Mouse (Mus musculus): ENCODE data around the gene Sgms1. TPM values are rescaled to one million over a fixed set of nuclear protein-coding genes. Genes with fewer than 3 reads are reported as not detected.

Sgms1 gene
- polyA plus RNA-seq, 2 experiments from 2014 or later = 42.2 to 48.0 TPM

DNA sequence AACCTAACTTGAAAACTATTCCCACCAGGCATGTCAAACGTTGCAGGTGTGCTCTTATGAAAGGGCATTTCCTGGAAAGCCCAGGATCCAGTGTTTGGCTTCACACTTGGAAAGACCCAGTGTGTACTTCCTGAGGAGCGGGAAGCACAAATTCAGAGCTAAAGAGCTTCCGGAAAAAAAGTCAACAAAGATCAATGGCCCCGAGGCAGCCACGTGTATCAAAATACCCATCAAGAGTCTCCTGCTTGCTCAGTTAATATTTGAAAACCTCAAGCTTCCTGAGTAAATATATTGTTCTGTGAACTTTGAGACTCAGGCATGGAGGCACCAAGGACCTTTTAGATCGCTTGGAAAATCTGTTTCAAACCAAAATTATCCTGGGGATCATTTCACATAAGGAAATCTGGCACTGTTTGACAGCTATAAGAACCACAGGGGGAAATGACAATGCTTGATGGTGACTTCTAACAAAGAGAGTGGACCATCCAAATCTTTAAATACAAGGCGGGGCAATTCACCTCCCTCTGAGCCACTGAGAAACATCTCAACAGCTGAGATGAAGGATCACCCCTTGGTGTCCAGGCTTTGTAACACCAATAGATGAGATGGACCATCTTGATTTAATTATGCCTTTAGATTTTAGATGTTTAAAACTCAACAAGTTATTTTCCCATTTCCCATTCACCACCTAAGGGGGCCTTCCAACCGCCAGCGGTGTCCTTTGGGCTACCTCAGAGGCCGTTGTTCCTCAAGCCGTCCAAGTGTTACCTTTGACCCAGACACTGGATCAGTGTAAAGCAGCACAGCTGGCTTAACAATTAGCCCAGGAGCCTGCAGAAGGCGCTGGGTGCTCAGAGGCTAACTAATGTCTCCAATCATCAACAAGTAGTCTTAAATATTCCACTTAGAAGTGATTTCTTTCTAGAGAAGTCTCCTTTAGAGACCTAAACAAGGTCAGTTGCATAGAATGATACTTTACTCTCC, 187.1 kb downstream of the Sgms1 start:
- peak; percentile 34 for ATAC-seq

DNA sequence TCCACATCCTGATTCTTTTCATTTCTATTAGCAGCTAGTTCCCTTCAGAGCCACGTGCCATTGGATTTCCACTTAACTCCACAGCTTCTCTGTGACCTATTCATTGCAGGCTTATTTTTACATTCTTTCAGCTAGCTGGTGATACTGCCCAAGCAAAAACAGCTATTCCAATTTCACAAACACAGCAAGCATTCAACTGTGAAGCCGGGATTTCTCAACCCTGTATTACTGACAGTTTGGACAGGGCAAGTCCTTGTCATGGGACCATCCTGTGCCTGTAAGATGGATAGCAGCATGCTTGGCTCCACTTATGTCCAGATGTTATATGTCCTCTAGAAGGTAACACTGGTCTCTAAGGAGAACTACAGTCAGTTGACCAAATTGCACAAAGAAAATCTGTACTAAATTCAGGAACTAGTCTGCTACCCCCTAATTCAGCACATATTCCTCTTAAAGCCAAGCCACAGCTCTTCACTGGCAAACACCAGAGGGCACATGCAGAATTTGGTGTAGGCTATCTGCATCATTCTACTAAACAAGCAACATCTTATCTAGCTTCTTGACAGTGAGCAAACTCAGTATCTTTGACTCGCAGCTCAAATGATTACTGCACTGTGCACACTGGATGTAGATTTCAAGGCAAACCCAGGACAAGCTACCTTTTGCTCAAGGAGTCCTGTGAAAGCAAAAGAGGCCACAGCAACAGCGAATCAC, 189.5 kb downstream of the Sgms1 start:
- no peak for ATAC-seq

DNA sequence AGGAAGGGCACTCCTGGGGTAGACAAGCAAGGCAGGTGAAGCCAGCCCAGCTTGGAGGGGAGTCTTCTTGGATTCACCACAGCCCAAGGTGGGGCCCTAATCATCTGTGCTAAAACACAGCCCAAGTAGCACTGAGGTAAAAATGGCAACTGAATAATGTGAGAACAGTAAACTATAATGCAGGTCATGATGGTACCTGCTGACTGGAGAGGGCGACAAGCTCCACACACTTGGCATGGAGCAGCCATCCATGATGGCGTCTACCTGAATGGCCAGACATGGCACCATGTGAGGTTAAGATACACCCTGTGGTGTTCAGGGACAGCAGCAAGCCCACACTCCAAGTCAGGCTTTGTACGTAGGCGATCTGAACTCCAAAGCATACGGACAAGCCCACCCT, 190.4 kb downstream of the Sgms1 start:
- ATAC-seq = no peak

DNA sequence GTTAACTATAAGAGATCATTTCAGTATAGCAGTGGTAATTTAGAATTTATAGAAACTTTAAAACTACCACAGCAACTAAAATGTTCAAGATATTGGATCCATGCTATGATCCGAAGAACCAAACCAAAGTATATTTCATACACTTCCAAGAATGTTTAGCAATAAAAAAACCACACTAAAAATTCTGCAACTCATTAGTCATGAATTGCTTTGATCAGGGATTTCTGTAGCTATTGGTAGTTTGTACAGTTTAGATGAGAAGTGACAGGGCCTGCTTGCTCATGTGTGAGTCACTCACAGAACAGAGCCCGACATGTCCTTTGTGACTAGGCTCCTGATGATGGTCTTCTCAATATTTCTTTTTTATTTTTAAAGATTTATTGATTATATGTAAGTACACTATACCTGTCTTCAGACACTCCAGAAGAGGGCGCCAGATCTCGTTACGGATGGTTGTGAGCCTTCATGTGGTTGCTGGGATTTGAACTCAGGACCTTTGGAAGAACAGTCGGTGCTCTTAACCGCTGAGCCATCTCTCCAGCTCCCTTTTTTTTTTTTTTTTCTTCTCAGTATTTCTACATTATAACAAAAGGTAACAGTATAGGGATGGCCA, 190.9 kb downstream of the Sgms1 start:
- ATAC-seq = no peak

DNA sequence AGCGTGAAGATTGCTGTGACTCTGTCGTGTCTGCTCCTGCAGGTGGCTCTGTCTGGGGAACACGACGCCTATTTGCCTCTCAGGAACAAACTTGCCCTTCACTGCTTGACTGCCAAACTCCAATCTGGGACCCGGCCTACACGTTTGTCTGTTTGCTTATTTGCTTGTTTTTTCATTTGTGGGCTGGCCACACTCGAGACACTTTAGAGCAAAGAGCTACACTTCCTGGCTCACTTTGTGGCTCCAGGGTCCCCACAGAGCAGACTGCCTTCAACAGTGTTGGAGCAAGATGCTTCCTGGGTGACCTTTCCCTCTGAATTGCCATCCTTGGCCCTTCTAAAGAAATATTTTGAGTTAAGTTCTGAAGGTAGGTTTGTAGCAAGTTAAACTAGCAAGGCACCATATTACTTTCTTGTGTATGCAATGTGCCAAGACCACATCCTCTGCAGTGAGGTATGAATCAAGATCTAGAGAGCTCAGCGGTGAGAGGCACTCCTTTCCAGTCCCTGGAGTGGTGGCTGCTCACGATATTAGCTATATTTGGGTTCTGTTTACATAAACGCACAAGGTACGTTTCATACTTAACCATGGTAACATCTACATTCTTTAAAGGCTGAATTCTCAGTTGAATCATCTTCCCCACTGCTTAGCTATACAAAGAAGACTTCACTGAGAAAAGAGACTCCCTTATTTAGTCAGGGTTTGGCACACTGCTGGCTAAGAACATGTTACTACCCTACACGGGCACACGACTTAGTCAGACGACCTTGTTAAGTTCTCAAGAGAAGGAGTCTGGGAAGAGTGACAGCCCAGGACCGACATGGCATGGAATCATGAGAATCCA, 192.3 kb downstream of the Sgms1 start:
- peak; percentile 88 for ATAC-seq

DNA sequence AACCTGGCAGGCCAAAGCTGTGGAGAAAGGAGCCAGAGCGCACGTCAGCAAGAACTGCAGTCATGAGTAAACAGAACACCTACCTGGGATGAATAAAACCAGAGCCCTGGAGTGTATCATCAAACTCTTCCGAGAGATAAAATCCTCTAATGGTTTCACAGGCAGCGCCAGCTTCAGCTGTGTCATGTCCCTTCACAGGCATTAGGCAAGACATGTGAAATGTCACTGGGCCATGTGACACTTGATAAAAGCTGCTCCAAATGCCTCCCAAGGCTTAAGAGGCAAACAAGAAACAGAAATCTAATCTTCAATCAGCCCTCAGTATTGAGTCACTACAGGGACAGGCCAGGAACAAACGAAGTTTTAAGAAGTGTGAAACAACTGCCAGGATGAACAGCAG, 193.3 kb downstream of the Sgms1 start:
- ATAC-seq = peak; percentile 26

DNA sequence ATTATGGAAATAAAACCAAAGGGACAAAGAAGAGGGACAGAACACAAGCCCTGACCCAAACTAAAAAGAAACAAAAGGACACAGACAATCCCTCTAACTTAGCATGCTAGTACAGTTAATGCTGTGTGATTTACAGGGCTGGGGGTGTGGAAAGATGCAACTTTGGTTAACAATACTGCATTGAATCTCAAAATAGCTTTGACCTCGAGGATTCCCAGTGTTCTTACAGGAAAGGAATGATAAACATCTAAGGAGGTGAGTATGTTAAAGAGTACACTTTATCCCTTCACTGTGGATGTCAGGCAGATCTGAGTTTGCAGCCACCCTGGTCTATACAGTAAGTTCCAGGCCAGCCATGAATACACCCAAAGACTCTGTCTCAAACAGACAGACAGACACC, 194.7 kb downstream of the Sgms1 start:
- no peak for ATAC-seq

DNA sequence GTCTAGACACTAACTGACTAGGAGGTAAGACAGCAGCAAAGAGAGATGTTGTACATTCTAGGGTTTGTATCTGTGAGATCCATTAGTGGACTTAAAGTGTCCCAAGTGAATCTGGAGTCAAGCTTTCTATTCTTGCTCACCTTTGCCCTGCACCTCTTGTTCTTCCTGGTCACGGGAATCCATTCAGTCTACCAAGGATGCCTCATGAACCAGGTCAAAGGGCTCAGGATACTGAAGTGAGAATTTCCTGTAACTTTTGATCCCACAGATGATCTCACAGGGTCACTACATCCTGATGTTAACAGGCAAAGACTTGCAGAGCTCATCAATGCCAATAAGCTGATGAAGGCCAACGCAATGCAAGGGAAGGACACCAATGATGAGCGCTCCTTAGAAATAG, 195.4 kb downstream of the Sgms1 start:
- no peak for ATAC-seq

DNA sequence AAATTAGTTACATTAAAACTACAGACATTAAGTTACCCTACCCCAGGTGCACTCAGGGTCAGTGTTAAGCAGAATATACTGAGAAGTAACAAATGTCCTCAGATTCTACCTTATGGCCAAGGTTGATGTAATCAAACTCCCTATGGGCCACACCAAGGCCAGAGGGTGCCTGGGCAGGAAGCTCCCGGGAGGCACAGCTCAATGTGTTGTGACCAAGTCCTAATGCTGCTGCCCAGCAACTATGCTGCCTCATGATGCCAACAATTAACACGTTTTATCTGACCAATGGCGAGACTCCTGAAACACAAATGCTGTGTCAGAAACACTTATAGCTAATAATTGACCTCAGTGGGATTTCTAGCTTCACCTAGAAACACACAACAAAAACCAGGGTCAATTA, 197.9 kb downstream of the Sgms1 start:
- ATAC-seq = no peak

DNA sequence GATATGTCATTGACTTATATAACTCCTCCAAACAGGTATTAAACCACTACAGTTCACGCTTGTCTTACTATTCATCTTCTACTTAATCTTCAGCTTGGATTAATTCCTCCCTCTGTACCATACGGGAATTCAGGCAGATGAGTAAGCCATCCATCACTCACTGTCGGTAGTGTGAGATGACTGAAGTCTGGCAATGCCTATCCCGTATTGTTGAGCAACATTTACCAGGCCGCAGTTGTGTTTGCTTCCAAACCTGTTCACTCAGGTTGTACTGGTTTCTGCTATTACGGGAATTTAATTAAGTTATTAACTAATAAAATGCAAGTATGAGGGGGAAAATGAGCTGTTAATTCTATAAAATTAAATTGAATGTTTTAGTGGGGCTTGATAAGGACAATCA, 199.6 kb downstream of the Sgms1 start:
- ATAC-seq = no peak

DNA sequence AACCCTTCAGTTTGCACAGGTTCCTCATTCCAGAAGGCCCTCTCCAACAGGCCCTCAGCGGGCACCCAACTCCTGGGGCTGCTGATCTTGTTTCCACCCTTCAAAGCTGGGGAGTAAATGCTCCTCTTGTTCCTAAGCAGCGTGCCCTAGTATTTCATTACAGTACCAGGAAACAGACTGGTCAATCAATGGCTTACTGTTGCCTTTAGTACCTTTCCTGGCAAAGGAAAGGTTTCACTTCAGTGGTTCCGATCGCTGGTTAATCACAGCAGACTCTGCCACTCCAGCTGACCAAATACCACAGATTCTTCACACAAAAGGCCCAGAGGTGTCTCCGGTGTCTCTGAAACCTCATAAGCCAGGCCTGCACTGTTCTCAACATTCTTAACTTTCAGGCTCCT, 200.5 kb downstream of the Sgms1 start:
- no peak for ATAC-seq

DNA sequence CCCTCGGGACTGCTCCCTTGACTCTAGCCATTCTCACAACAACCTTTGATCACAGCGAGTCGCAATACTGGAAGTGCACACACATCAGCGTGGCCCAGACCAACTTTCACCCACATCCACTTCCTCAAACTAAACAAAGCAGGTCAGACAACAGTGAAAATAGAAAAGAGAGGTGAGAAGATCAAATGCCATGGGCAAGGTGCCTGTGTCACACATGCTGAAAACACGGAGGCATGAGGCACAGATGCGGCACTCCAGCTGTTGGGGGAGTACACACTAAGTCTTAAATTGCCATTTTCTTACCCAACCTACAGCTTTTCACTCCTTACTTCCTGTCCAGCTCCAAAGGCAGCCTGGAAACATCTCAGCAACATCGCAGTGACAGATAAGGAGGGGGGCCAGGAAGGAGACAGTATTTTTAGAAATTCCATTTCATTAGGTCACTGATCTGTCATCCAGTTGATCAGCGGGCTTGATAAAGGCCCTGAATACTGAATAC, 202.9 kb downstream of the Sgms1 start:
- ATAC-seq = peak; percentile 79

DNA sequence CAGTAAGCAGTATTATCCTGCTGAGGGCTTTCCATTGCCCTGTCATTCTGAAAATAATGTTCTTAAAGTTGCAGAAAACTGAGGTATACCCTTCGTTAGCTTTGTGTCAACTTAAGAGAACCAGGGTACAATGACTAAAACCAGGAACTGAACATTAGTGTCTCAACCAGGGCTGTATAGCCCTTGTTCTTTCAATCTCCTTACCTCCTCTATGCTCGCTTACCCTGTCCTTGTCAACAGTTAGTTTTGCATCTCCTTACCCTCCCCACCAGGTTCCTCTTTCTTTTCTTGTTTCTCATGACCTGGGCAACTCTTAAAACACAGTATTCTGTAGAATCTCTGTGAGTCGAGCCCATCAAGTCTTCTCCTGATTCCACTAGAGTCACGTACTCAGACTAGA, 206.5 kb downstream of the Sgms1 start:
- no peak for ATAC-seq

DNA sequence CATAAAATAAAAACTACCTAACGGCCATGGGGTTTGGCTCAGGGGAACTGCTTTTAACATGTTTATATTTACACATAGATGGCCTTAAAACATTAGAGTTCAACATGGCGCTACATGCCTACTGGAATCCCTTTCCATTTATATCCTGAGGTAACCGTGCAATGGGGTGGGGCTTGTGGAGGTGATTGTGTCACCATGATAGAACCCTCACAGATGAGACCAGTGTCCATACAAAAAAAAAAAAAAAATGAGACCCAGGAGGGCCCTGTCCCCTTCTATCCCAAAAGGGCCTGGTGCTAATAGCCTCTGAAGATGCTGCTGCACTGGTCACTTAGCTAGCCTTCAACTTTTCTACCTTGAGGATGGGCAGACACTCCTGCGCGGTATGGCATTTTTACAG, 207.0 kb downstream of the Sgms1 start:
- ATAC-seq = no peak

DNA sequence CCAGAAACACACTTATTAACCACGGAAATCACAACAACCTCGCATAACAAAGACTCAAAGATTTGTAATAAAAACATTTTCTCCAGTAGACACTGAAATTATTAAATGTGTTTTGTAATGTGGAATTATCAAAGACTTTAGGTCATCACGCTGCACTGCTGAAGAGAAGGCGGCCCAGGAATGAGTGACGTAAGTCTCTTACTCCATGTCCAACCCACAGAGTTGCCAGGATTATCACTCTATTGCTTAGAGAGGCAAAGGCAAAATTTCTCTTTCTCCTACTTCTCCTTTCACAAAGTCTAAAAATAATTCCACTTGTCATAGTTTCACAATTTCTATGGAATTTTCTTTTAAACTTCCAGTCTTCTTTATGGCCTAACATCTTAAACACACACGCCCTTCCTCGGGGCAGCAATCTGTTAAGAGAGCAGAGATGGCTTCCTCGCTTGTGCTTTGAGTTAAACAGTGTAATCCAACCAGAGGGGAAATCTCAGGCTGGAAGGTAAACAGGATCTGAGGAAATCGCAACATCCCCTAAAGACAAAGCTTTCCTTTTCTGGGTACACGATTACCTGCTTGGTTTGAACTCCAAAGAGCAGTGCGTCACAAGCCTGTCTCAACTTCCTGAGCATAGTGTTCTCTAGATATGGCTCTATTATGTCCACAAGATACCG, 207.7 kb downstream of the Sgms1 start:
- peak; percentile 28 for ATAC-seq

DNA sequence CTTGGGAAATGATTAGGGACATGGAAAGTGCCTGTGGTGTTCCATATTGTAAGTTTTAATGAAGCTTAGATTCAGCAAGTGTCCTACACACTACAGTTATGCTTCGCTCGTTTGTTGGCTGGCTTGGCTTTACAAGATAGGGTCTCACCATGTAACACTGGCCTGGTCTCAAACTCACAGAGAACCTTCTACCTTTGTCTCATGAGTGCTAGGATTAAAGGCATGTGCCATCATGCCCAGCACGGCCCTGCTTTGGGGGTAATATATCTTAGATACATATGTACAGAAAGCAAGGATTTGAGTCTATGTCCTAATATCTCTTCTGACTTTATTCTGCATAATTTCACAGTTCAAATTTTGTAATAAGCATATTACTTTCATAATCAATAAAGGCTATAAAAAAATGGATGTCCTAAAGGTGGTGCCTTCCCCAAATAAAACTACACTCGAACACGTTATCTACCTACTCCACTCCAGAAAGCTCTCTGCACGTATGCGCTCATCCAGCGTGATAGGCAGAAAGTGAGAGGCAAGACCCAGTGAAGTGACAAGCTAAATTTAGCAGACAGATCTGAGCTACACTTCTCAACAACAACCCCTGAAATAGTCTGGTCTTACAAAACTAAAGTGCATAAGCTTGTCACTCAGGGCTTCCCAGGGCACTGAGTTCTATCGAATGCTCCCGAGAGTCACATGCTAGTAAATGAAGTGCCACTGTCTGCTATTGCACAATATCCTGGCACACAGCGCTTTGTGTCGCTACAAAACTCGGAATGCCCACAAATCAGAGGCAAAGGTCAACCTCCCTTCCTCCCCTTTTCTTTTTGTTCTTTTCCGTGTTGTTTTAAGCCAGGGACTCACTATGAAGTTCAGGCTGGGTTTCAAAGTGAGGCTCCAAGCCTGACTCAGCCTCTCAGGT, 208.5 kb downstream of the Sgms1 start:
- no peak for ATAC-seq

DNA sequence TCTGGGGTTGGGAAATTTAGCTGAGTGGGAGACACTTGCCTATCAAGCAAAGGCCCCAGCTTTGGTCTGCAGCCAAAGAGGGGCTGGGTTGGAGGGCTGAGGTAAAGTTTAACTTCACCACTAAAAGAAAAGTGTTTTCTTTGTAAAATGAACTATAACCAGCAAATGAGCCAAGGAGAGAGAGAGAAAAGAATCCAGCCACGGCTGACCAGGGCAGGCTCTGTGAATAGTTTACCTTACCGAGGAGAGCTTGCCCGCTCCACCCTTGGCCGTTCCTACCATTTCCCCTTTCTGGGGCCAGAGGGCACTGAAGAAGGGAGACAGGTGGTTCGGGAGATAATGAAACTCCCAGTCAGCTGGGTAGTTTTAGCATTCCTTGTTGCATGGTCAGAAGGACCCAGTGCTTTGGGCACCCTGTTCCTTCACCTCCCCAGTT, 209.5 kb downstream of the Sgms1 start:
- ATAC-seq = no peak

DNA sequence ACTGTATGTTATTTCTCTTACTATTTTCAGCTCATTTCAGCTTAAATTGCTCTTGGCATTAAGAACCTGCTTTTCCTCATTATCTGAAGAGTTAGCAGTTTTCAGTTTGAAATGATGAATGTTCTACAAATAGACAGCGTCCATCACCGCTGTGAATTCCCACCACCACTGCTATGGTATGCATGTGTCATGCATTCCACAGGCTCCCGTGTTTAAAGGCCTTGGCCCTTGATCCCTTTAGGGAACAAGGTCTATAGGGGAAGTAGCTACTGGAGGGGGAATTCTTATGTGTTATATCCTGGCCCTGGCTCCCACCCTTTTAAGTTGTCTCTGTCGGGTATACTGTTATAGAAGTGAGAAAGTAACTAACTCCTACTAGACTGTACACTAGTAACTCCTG, 210.0 kb downstream of the Sgms1 start:
- ATAC-seq = no peak

DNA sequence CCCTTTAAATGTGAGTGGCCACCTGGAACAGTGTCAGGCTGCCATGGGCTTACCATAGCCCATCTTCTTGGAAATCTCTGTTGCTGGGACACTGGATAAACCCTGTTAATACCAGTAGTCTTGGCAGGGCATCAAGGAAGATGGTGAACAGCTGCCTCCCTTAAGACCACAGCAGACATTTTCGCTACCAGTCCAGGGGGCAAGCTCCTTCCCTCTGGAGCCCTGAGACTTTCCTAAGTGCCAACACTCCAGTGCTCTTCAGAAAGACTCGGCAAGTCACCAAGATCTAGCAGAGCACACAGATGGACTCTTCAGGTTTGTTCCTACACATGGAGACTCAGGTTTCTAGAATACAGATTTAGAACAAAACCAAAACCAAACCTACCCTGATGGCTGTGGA, 211.4 kb downstream of the Sgms1 start:
- ATAC-seq = no peak

DNA sequence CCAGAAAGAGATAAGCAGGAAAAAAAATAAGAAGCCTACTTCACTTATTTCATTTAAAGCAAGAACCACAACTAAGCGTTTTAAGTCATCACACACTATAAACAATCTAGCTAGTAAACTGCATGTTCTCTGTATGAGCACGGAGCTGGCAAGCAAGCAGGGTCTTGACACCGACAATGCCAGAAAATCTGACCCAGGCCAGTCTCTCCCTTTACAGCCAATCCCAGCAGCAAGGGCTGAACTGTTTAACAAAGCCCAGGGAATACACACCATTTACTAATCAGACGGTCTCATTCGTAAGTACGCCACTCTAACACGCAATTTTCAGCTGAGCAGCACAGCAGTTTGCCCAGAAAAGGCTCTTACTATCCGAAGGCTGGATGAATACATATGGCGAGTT, 213.1 kb downstream of the Sgms1 start:
- no peak for ATAC-seq

DNA sequence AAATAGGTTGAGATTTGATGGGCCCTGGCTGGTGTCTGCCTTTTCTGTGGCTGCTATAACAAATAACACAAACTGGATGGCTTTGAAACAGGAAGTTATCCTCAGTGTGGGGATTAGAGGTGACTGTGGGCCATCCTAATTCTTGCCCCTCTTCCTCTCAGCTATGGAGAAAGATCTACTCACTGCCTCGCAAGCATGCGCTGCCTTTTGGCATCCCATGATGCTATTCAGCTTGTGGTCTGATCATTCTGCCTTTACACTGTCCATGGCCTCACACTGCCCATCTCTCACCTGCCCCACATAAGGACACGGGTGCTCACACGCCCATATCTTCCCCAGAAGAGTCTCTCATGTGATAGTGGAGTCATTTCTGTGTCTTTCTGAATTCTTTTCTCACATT, 213.5 kb downstream of the Sgms1 start:
- no peak for ATAC-seq

All from CD4-positive, CD25-positive, alpha-beta regulatory T cell, adult 4 months (primary cell).